Mouse (Mus musculus): ENCODE data around the gene Fosb.
A peak's percentile ranks its signal among the peaks of the same experiment; 100 is the strongest.

Gene Fosb

GRCm38 (mm10) chr7:19305796-19306765, 3.8 kb downstream of the Fosb start:
- DNase-seq, result no peak

- DNase-seq, result no peak
Observed at GRCm38 (mm10) chr7:19305413-19305735, 4.5 kb downstream of the Fosb start.

- no peak for DNase-seq
Observed at GRCm38 (mm10) chr7:19304501-19305412, 5.1 kb downstream of the Fosb start.

GRCm38 (mm10) chr7:19303770-19304169, 6.1 kb downstream of the Fosb start:
- DNase-seq, result peak; percentile 86

- no peak for DNase-seq
Observed at GRCm38 (mm10) chr7:19303046-19303305, 6.9 kb downstream of the Fosb start.

- no peak for DNase-seq
Observed at GRCm38 (mm10) chr7:19302264-19303045, 7.4 kb downstream of the Fosb start.

- DNase-seq, result no peak
Observed at GRCm38 (mm10) chr7:19301461-19302263, 8.2 kb downstream of the Fosb start.

GRCm38 (mm10) chr7:19300501-19301421, 9.1 kb downstream of the Fosb start:
- DNase-seq, result peak; percentile 84

- DNase-seq, result peak; percentile 70
Observed at GRCm38 (mm10) chr7:19299194-19299593, 10.7 kb downstream of the Fosb start.

GRCm38 (mm10) chr7:19297794-19298193, 12.1 kb downstream of the Fosb start:
- no peak for DNase-seq

GRCm38 (mm10) chr7:19297034-19297433, 12.8 kb downstream of the Fosb start:
- DNase-seq, result no peak

GRCm38 (mm10) chr7:19295503-19296185, 14.2 kb downstream of the Fosb start:
- DNase-seq, result peak; percentile 99

GRCm38 (mm10) chr7:19290969-19291596, 18.8 kb downstream of the Fosb start:
- peak; percentile 54 for DNase-seq

- peak; percentile 80 for DNase-seq
Observed at GRCm38 (mm10) chr7:19284763-19285162, 25.1 kb downstream of the Fosb start.

- no peak for DNase-seq
Observed at GRCm38 (mm10) chr7:19283406-19283804, 26.4 kb downstream of the Fosb start.

GRCm38 (mm10) chr7:19282791-19283405, 27.0 kb downstream of the Fosb start:
- DNase-seq, result peak; percentile 67

GRCm38 (mm10) chr7:19282385-19282784, 27.5 kb downstream of the Fosb start, which contains the start of gene Rtn2:
Gene Rtn2, plus strand, starts transcription at chr7:19282624.
- DNase-seq, result peak; percentile 77

- peak; percentile 74 for DNase-seq
Observed at GRCm38 (mm10) chr7:19281680-19282304, 28.1 kb downstream of the Fosb start.
